Mouse (Mus musculus) lung, postnatal 0 days (tissue): Measurements from ENCODE around the gene Nbeal2.

Experiments used
- CTCF ChIP-seq: IDR thresholded peaks from 2 replicates; pipeline ENCODE4 v1.5.1; 2016; ENCODE audit warnings: antibody characterized with exemption, mild to moderate bottlenecking
- EP300 ChIP-seq: IDR thresholded peaks from 2 replicates; pipeline ENCODE4 v1.6.1; 2016; ENCODE audit warnings: antibody characterized with exemption, mild to moderate bottlenecking, control low read depth

- TF ChIP-seq CTCF (no peak), EP300 (no peak)
These were observed 3.6 kb upstream of the Nbeal2 start for GRCm38 (mm10) chr9:110657474-110658078.
